Mouse (Mus musculus): ENCODE data around the gene Adgra1.

DNA sequence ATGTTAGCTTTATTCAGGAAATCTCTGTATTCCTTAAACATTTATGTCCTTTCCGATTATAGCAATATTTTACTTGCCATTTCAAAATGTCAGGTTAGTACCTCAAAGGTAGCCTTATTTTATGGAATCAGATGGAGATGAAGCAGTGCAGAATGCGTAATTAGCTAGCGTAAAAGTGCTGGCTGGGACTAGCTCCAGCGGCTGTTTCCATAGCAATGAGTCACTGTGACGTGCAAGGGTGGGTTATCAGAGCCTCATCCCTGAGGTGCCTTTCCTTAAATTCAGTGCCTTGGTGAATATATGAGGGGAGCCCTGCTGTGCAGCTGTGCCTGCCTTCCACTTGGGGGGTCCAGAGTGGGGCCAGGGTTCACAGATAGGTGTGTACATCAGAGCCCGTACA lies 17.1 kb downstream of the Adgra1 start:
- no peak for TF ChIP-seq CTCF (IDR thresholded peaks at IDR 0.05; ENCODE audit: extremely low read depth, insufficient read depth, insufficient read length, insufficient replicate concordance)
- no peak for TF ChIP-seq POLR2A (IDR thresholded peaks at IDR 0.05; ENCODE audit: low read depth, low read length)
